Mouse (Mus musculus): Measurements from ENCODE around the gene Setd2. TPM values are rescaled to one million over a fixed set of nuclear protein-coding genes. Genes with fewer than 3 reads are reported as not detected.
A peak's percentile ranks its signal among the peaks of the same experiment; 100 is the strongest.

Gene Setd2
- polyA plus RNA-seq, 2 experiments from 2014 or later = 45.4 to 50.4 TPM

- no peak for ATAC-seq
Measured at GRCm38 (mm10) chr9:110654726-110655650, 122.6 kb downstream of the Setd2 start.

DNA sequence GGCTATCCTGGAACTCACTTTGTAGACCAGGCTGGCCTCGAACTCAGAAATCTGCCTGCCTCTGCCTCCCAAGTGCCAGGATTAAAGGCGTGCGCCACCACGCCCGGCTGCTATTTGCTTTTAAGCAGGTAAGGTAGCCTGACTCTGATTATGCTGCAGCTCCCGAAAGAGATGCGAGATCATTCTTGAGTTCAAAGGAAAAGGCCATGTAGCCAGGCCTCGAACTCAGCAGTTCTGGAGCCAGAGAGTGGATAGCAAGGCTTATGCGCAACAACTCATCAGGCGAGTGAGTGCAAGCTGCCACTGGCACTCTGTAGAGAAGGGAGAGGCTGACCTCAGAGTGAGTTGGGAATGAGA is 123.2 kb downstream of the Setd2 start:
- no peak for ATAC-seq

DNA sequence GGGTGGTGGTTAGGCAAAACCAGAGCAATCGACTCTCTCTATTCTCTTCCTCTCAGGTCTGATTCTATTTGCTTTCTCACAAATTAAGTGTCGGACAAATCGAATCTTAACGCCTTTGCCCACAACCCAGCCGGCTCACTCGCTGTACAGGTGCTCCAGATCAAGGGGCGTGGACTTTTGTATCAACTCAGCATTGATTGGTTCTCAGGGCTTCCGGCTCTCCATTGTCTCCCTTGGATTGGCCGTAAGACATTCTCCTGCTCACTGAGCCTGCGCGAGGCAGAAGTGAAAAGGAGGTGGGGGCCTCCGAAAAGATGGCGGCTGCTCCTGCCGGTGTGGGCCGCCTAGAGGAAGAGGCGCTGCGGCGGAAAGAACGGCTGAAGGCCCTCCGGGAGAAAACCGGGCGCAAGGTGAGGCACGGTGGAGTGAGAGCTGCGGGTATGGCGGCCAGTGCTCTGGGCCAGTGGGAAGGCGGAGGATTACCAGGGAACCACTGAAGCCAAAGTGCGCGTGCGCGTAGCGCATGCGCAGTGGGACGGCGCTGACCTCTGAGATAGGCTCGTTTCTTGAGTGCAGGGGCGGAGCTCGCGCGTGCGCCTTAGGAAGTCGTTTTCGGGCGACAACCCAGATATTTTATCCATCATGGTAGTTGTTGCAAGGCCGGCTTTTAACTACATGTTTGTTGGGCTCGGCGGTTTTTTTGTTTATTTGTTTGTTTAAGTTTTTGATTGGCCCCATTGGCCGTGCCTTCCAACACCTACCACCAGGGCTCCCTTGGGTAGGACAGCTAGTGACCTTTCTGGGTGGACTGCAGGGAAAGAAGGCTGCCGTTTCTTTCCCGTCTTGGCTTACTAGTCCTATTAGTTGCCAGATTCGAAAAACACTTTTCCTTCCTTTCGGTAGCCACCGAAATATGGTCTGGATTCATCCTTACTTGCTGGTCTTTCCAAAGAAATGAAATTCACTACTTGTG is 124.1 kb downstream of the Setd2 start, which contains the start of gene Ccdc12:
Gene Ccdc12, plus strand, starts transcription at position 255 of the 973 bp plus-strand sequence.
- ATAC-seq = peak; percentile 80

DNA sequence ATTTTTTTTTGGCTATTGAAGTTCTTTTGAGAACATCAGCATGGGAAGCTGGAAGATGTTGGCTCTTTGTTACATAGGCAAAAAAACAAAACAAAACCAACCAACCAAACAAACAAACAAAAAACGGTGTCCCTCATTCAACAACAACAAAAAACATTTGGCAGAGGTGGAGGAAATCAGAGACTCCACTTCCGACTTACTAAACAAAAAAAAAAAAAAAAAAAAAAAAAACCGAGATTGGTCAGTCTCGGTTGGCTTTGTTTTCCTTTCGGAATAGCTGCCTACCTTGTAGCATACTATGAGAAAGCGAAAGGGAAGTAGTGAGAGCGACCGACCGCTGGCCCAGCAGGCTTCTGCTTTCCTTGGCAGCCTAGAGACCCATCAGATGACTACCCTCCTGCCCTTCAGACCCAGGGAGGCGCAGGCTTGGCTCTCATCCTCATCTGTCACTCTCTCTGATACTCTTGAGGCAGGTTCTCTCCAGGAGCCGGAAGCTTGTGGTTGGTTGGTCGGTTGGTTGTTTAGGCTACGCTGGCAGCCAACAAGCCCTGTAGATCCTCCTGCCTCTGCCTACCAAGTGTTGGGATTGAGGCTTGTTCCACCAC is 125.2 kb downstream of the Setd2 start:
- peak; percentile 8 for ATAC-seq

DNA sequence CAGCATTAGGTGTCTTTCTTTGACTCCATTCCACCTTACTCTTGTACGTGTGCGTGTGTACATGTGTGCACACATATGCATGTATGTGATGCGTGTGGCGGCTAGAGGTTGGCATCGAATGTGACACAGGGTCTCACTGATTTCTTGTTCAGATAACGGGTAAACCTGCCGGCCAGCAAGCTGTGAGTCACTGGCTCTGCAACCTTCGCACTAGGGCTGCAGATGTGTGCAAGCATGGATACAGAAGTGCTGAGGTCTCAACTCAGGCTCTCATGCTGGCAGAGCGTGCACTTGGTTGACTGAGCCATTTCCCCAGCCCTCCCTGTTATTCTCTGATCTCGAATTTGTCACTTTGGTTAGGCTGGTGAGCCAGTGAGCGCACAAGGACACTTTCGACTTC is 127.1 kb downstream of the Setd2 start:
- no peak for ATAC-seq

GRCm38 (mm10) chr9:110660208-110660607 is 127.8 kb downstream of the Setd2 start:
- ATAC-seq = no peak

- no peak for ATAC-seq
Measured at GRCm38 (mm10) chr9:110660856-110661612, 128.6 kb downstream of the Setd2 start.

DNA sequence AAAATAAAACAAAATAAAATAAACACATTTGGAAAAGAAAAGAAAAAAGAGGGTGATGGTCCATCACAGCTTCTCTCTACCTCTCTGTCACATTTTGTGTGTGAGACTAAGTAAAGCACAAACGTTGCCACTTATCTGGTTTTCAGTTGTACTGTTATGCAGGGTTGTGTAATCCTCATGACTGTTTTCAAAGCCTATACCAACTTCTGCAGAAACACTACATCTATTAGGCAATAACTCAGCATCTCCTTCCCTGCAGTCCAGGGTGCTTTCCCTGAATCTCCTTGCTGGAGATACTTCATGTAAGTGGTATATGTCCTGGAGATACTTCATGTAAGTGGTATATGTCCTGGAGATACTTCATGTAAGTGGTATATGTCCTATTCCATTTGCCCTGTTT is 130.4 kb downstream of the Setd2 start:
- no peak for ATAC-seq

DNA sequence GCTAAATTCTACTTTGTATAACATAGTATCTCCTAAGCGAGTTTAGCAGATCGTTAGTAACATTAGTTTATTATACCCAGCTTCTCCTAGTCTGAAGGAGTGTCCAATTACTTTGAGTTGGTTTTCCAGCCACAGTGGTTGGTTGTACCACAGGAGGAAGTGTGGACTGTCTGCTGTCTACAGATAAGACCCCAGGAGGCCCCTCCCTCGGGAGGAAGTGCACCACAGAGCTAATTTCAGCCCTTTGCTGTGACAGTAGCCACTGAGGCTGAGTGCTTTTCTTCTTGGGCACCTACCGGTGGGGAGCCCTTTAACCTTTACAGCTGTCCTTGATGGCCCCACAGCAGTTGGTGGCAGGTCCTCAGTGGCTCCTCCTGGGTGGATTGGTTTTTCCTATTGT is 133.5 kb downstream of the Setd2 start:
- ATAC-seq = no peak

DNA sequence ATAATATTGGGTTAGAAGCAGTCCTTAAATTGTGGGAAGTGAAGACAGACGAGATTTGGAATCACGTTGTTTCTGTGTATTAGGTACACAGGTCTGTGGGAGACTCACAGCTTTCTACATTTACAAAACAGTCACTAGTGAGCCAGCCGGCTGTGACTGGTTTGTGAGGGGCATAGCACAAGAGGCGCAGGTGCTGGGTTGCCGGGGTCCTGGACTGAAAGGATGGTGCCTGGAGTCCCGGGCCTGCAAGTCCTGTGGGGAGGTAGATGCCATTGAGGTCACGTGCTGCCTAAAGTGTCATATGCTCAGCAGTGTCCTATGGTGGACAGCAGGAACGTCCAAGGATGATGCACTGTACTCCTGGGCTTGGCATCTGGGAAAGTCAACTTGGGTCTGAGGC is 134.0 kb downstream of the Setd2 start:
- no peak for ATAC-seq

DNA sequence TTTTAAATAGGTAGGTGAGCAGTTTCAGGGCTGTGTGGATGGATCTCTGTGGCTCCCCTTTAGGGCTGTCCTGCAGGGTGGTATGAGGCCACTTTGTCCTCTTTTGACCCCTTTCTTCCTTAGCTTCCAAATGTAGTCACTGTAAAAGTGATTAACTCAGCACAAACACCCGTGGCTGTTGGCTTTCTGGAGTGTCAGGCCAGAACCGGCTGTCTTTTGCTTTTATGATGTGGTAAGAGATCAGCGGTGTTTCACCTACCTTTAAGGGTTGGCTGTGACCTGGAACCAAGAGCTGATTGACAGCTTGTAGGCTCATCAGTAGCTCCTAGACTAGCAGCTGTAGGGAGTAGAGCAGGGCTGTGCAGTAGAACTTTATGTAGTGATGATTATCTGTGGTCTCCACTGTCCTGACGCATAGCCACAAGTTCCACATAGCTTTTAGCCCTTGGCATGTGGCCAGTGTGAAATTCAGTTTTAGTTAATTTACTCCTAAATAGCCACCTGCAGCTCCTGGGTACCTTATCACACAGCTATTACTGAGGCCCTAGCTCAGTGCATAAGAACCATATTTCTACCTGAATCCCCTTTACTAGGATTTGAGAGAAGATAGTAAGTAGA is 134.9 kb downstream of the Setd2 start:
- ATAC-seq = no peak

Other genes with a start within 250 kb of the Setd2 start
- gene Elp6, start 227.4 kb upstream of the Setd2 start, polyA plus RNA-seq (2017; shearing (Covaris generic)) = 10 to 100 TPM; 14.4 to 16.1 TPM
- gene Scap, start 199.3 kb upstream of the Setd2 start, polyA plus RNA-seq (2017; shearing (Covaris generic)) = 10 to 100 TPM; 12.5 to 12.9 TPM
- 1 to 10 TPM; 5.4 TPM for gene Ptpn23, start 124.4 kb upstream of the Setd2 start, polyA plus RNA-seq (2017; shearing (Covaris generic))
- not detected for gene Ngp, start 112.8 kb upstream of the Setd2 start, polyA plus RNA-seq (2017; shearing (Covaris generic))
- 10 to 100 TPM in 1 of 2 experiments, 1 to 10 TPM in 1; 9.3 to 11.2 TPM for gene Klhl18, start 55.9 kb upstream of the Setd2 start, polyA plus RNA-seq (2017; shearing (Covaris generic))
- under 1 TPM; 0.38 to 0.46 TPM for gene Kif9, start 55.6 kb upstream of the Setd2 start, polyA plus RNA-seq (2017; shearing (Covaris generic))
- gene Nradd, start 91.9 kb downstream of the Setd2 start, polyA plus RNA-seq (2017; shearing (Covaris generic)) = 1 to 10 TPM; 2.4 to 3.4 TPM
- 10 to 100 TPM; 26.4 to 33.4 TPM for gene Nbeal2, start 121.6 kb downstream of the Setd2 start, polyA plus RNA-seq (2017; shearing (Covaris generic))
- gene Ccdc12, start 123.9 kb downstream of the Setd2 start, polyA plus RNA-seq (2017; shearing (Covaris generic)) = 100 to 1,000 TPM; 224 to 285 TPM
- gene Myl3, start 209.3 kb downstream of the Setd2 start, polyA plus RNA-seq (2017; shearing (Covaris generic)) = not detected
- not detected for gene Pth1r, start 214.5 kb downstream of the Setd2 start, polyA plus RNA-seq (2017; shearing (Covaris generic))